Mouse (Mus musculus) central nervous system, embryonic 14 days (tissue): ENCODE data around the gene Lhx1. TPM values are rescaled to one million over a fixed set of nuclear protein-coding genes. Genes with fewer than 3 reads are reported as not detected.

Source experiments
- polyA plus RNA-seq: library from polyadenylated mRNA; depleted of rRNA; stranded (reverse); fragments of >200 nt; gene quantifications from 2 replicates; pipeline ENCODE4 v1.2.3, GENCODE M21; 2012; rRNA removed

Lhx1 gene
- polyA plus RNA-seq, result 38.5 and 52.2 TPM in 2 replicates

GRCm38 (mm10) chr11:84525421-84526274, at the start of gene Lhx1:
Gene Lhx1 (minus strand): TSS chr11:84525535.

GRCm38 (mm10) chr11:84513171-84514116, 11.9 kb downstream of the Lhx1 start, which contains the start of gene Aatf:
Gene Aatf (minus strand): TSS chr11:84513522.

Other genes starting within 250 kb of the Lhx1 start
- 12.9 and 14.2 TPM in 2 replicates for gene Aatf, start 12.0 kb downstream of the Lhx1 start, polyA plus RNA-seq